Mouse (Mus musculus) thymus, postnatal 25 days (tissue): ENCODE measurements around the gene Nadk2.

Experiments used
- DNase-seq: peaks from one replicate; pipeline ENCODE4 v3.0.0; 2022

Nadk2 gene

DNA sequence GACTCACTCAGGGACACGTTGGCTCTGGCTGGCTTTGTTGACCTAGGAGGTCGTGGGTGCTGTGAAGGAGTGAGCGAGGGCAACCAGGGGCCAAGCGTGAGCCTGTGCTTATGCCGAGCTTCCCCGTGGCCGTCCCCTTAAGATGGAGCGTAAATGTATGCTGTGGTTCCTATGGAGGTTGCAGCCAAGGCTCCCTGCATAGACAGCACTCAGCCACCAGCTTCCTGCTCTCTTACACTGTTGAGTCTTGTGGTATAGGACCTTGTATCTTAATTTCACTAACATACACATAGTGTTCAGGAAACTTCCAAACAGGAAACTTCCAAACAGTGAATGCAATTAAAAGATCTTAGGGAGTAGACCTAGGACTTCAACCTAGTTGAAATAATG, 17.6 kb downstream of the Nadk2 start:
- DNase-seq: no peak

DNA sequence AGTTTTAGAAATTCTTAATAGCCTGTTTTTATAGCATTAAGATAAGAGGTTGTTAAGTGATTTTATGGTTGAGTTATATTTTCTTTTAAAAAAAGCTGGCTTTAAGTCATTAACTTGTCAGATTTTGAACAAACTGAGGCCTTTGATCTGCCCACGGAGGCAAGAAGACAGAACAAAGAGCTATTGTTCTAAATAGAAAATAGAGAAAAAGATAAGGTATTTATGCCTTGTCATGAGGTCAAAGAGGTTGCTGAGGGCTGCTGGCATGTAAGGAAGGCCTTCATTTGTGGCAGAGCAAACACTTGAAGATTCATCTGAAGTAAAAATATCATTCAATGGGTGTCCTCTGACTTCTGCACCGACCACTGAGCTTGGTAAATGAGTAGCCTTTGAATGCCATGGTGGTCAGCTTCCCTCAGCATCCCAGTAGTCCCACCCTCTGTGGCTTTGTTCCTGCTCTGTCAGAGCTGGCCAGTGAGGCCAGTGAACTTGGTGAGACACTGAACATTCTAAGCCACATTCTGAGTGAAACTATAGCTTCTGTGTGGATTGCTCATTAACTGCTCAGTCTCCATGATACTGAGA, 18.2 kb downstream of the Nadk2 start:
- no peak for DNase-seq

DNA sequence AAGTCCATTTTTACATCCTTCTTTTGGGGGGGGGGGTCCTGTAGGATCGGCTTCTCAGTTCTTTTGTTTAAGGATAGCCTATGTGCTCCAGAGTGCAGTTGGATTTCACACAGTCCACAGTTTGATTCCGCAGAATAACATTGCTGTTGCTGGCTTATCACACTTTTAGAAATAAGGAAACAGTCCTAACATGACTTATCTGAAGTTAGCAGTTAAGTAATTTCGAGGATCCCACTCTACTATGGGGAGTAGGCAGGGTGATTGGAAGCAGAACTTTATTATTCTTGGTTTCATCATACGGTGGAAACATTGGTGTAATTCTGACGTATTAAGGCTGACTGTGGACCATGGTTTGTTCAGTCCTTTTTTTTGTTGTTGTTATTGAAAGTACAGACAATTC, 19.6 kb downstream of the Nadk2 start:
- DNase-seq: no peak

DNA sequence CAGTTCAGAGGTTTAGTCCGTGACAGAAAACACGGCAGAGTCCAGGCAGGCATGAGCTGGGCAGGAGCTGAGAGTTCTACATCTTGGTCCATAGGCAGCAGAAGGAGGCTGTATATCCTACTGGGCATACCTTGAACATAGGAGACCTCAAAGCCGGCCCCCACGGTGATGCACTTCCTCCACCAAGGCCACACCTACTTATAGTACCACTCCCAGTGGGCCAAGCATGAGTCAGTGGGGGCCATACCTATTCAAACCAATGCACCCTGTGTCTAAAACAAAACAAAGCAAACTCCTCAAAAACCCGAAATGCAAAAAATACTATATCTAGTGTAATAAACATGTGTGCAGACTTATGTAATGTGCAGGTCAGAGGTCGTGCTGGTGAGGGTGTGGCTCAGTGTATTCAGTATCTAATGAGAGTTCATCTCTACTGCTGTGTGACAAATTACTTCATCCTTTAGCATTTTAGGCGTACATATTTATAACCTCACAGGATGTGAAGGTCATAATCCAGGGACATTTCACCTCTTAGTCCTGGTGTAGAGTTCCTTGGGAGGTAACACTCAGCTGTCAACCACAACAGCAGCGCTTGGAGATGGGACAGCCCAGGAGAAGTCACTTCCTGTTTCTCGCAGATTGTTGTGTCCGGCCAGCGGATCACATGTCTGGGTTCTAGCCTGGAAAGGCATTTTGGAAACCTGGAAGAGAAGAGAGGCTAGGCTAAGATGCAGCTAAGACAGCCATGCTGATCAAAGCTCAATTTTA, 22.7 kb downstream of the Nadk2 start:
- no peak for DNase-seq

DNA sequence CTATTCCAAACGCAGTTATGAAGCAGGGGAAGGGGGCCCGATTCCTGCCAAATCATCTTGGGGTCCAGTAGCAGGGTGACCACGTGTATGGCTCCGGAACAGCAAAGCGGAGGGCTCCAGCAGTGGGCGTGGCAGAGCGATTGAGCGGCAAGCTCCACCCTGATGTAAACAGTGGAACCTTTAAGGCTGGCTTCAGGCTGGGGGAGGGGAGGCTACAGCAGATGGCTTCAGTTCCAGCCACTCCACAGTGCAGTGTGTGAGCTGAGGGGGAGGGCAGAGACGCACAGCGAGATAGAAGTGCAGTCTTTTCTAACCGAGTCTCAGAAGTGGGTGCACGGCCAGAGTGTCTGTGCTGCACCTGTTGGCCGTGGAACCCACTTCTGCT, 23.3 kb downstream of the Nadk2 start:
- no peak for DNase-seq

DNA sequence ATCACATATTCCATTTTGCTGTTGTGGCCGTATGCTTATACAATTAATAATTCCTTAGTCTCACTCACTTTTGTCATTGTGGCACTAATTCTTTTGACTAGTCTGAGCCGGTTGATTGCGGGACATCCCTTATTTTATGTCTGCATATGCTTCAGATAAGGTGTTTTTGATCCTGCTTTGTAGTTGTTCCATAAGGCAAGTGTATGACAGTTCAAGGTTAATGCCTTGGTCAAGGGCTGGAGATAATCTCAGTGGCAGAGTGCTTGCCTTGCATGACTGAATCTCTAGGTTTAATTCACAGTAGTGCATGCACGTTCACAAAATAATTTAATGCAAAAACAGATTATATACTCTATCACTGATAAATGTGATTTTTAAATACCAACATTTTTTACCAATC, 25.8 kb downstream of the Nadk2 start:
- DNase-seq: no peak

DNA sequence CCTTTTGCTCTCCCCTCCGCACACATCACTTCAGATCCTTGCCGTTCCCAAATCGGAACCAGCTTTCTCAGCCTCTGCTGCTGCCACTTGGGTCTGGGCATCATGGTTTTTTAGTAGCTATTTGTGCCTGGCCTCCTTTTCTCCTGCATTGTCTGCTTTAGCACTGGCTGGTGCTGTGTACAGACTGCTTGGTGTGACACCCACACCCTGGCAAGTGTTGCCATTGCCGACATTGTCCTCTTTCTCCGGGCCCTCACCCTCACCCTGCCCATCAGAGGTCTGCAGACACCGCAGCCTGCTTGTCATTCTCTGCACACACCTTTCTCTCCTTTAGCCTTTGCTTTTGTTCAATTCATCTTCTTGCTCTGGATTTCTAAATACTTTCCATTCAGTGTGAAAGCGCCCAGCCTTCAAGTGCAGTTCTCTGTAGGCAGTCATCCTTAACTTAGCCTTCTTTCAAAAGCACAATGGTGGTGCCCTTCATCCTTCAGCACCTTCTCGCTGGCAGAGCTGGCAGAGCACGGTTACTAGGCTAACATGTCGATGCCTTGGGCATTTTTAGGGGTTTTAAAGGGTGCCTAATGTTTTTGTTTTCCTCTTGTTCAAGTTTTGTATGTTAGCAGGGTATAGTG, 29.5 kb downstream of the Nadk2 start:
- DNase-seq: no peak

DNA sequence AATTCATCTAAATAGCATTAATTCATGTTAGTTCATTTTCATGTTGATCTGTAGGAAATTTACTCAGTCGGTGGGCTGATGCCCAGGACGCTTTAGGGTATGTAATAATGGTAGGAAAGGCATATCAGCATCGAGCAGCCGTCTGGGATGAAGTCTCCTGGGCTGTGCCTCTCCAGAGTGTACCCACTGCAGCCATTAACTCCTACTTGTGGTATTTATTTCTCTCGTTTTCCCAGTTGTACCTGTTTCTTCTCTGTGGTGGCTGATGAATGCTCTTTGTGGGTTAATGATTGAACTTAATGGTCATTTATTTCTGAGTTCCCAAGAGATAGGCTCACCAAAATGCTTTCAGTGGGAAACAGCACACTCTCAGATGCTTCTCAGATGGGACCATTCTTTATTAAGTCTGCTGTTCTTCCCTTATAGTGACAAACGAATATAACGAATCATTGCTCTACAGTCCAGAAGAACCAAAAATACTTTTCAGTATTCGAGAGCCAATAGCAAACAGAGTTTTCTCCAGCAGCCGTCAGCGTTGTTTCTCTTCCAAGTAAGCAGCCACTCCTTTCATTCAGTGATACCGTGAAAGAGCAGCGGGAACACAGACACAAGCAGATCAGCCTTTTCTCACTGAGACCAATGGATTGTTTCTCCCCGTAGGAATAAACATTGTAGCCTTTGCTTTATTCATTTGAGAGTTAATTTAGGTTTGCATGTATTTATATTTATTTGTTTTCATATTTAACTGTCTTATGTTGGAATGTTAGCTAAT, 35.4 kb downstream of the Nadk2 start:
- DNase-seq: no peak

DNA sequence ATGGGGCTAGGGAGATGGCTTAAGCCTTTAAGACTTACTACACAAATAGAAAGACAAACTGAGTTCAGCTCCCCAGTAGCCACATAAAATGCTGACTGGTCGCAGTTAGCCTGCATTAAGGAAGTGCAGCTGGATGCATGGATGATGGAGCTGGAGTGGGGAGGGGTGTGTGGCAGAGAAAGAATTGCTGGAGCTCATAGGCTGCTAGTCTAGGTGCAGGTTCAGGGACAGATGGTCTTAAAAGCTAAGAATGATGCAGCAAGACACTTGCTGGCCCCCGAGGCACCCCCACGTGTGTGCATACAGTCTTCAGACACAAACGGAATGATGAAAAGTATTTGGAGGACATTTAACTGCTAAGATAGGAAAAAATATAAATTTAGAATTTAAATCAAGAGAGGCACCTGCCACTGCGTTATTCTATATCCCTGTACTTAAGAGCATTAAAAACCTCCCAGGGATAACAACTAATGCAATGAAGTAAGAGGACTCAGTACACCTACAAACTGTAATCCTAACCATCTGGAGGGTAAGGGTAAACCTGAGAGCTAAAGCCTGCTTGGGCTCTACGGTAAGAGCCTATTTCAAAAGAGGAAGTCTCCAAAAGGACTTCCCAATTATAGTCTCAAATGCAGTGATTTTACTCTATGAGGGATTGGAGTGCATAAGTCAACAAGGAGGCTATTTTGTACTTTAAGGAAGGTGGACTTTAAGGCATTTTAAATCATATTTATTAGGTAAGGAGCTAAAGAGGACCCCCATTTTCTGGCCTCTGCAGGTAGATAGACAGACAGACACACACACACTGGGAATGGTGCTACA, 39.7 kb downstream of the Nadk2 start:
- DNase-seq: no peak

DNA sequence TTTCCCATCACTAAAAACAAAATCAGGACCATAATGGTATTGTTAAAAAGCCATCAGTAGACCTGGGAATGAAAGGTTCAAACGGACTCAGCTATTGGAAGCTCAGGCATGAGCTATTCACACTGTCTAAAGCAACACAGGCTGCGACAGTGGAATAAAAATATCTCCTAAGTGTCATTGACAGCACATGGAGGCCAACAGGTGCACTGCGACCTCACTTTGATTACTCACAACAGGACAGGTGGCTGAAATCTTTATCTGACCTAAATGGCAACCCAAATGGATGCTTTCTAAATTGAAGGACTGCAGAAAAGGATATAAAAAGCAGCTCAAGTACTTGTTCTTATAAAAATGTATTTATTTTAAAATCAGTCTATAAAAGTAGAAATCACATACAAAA, 40.6 kb downstream of the Nadk2 start:
- DNase-seq: no peak

DNA sequence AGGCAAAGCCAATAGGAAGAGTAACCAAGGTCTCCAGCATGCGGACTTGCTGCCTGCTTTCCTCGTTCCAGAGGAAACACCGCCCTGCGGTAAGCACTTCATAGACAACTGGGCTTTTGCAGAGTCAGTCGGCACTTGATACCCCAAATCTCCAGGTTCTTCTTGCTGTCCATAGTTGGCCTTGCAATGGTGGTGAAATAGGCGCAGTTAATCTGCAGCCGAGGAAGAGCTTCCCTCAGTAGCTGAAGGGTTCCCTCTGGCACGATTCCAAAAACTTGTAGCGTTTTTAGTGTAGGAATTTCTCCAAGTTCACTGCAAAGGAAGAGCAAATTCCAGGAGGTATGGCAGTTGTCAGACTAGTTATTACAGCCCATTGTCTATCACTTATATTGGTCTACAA, 42.5 kb downstream of the Nadk2 start:
- no peak for DNase-seq

DNA sequence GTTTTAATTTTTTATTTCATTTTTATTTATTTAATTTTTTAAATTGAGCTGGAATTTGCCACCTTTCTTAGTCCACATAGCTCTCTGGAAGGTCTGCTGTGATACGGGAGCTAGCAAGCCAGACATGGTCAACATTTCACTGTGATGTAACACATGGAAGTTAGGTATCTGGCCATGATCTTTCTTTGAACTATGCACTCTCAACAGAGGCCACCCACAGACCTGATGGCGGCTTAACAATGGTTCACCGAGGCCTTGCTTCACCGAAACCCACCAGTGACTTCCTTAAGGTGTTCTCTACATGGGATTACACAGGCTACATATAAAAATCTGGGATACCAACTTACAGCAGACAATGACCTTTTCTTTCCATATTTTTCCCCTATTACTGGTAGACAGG, 43.1 kb downstream of the Nadk2 start:
- no peak for DNase-seq

DNA sequence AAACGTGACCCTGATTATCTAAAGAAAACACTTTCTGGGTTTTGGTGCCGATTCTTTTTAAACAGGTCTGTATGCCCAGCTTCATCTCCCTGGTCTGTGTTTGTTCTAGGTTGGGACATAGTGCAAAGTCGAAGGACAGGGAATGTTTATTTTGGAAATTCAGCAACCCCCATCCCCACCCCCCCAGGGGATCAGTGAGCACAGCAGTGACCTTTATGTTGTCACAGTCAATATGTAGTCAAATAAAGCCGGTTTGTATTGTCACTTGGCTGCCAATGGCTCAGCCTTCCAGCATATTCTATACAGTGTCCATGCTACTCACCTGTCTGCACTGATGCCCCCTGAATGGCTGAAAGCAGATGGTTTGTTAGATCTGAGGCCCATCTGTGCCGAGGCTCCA, 43.5 kb downstream of the Nadk2 start:
- DNase-seq: no peak

DNA sequence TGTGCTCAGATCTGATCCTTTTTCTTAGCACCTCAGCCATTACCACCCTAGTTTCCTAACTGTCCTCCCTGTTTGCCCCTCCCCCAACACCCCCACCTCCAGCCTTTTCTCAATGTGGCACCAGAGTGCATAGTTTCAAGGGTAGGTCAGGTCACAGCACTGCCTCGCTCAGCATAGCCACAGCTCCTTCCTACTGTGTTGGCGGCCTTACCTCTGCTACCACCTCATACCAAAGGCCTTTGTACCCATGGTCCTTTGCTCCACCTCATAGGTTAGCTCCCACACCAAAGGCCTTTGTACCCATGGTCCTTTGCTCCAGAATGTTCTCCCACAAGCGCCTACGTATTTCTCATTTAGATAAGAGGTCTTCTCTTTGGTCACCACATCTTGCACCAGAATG, 47.8 kb downstream of the Nadk2 start:
- no peak for DNase-seq

DNA sequence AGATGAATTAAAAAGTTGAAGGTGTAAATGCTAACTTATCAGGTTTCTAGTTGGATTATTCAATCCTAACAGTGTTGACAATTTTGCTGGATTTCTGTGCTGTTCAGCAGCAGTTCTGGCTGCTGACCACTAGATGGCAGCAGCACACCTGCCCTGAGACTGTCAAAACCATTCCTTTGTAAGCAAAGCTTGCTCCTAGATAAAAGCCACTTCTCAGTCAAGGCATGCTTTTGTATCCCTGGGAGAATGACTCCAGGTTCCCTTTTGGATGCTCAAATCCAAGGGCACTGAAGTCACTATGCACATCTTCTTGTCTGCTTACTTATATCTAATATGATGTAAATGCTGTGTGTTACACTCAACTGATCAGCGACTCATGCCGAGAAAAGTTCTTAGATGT, 49.0 kb downstream of the Nadk2 start:
- DNase-seq: peak; percentile 19

DNA sequence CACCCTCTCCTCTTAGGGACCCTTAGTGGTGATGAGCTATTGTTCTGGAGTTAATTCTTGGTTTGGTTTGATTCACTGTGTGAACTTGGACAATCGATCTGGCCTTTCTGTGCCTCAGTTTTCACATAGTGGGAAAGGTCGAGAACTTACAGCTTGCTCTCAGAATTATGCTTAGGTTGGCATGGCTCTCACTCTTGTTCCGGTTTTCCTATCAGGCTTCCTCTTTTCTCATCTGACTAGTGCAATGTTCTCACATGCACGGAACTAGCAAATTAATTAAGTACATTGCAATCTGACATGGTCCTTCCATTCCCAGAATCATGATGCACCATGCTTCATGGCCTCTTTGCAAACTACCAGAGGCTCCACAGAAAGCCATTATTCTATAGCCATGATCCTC, 51.9 kb downstream of the Nadk2 start:
- no peak for DNase-seq

DNA sequence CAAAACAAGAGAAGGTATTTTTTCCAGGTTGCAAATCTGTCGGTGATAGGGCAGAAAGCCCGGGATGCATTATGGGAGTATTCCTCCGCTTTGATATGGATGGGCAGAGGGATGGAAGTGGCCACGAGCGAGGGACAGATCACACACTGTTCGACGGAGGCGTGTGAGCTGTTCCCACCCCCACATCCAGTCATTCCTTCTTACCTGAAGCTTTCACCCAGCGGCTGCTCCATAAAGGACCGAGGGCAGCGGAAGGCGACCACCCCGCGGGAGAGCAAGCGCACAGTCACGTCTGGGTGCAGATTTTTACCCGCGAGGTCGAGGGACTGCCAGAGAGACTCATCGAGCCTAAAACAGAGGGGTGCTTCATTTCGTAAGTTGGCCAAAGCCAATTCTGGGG, 53.8 kb downstream of the Nadk2 start:
- no peak for DNase-seq

DNA sequence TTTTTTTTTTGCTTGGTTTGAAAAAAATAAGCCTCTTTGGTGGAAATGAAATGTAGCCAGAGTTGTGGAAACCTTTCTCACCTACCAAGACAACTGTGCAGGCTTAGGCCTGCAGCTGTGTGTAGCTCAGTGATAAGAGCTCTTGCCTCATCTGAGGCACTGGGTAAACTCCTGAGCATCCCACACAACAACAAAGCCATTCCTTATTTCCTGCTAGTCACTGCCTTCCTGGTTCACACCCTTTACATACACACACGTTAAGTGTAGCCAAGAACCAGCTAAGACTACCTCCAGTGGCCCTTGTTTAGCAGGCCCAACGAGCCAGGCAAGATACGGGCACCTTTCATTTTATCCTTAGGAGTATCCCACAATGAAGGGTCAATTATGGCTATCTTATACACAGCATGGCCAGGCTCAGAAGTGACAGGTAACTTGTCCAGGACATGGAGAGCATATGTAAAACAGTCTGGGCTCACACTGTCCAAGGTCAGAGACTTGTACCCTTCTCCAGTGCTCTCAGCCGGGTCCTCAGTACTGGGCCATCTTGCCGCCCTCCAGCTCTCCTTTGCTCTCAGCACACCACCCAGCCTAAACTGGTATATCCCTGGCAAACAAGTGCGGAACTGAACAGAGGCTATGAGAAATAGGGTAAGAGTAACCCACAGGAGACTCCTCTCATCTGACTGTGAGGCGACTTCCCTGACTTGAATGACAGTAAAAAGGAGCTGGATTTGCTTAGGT, 56.2 kb downstream of the Nadk2 start:
- no peak for DNase-seq

DNA sequence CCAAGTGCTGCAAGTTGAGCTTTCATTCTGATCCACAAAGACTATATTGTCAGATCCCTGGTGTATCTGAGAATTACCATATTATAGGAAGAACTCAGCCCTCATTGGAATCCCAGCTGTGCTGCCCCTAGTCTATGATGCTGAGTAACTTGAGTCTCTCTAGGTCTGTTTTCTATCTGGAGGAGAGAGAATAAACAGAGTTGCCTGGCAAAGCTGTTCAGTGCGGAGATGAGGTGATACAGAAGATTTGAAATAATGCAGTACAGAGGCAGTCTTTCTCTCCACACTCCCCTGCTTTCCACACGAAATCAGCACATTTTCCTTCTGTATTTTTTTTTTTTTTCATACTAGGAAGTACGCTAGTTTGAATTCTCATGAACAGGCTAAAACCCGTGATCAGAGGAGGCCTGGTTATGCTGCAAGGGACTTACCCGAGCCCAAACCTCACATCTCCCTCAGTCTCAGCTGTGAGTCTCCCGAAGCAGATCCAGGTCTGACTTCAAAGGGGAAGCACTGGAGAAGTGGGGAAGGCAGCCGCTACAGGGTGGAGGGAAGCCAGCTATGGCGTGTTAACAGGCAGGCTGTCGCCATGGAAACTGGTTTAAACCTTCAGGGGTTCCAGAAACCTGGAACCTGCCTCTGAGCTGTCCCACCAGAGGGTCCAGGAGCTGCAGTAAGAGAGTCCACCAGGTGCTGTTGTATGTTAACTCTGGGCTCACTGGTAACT, 59.9 kb downstream of the Nadk2 start:
- DNase-seq: no peak

DNA sequence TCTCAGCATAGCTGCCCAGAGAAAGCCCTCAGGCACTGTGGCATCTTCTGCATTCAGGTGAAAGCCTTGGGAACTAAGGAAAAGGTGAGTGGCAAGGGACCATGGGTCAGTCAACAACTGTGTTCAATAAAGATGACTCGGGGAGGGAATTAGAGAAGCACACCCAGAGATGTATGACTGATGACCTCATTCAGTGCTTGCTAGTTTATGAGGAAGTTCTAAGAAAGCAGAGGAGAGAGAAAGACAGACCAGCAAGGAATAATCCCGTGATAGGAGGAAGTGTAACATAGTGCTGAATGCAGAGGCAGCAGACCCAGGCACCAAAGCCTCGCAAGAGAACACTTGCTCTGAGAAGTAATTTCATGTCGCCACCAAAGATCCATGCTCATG, 60.4 kb downstream of the Nadk2 start:
- DNase-seq: no peak

DNA sequence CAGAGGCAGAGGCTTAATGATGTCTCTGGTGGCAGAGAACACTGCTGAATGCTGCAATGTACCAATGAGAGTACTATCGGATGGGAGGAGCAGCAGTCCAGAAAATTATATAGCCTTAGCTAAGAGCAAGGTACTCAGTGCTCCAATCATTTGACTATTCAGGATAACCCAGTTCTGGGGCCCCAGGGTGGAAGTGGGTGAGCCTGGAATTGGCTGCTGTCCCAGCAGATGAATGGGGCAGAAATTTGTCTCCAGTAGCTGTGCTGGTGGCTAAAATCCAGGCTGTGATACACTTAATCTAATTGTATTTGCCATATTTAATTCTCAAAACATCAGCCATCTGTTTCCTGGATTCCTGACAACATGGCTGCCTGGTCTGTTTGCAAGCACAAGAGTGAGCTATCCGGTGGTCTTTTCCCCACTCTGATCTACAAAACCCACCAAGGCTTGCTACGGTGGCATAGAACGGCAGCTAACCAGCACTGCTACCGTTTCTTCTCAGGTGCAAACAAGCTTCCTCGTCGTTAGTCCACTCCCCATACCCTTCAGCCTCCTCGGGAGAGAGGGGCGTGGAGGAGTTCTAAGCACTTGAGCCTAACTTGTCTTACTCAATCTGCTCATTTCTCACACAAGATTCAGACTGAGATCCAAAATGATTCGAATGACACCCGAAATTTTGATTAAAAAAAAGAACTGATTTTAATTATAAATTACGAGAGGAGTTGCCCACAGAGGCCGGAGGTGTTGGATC, 61.8 kb downstream of the Nadk2 start:
- no peak for DNase-seq
